Mouse (Mus musculus) neural tube, embryonic 13.5 days (tissue): ENCODE data around the gene Vsx2. TPM values are rescaled to one million over a fixed set of nuclear protein-coding genes. Genes with fewer than 3 reads are reported as not detected.

Experiments used
- ATAC-seq: fragments of 200-750 bp; cut with Nextera tagmentation; 2 replicates; pipeline ENCODE4 v1.8.0; 2017; ENCODE audit warnings: low read depth, mild to moderate bottlenecking, moderate TSS enrichment, moderate library complexity
- H3K27ac ChIP-seq: fragments of 300-500 bp; sonication (generic); replicated peaks from 2 replicates; pipeline ENCODE4 v1.5.1; 2015; ENCODE audit warnings: moderate library complexity, mild to moderate bottlenecking, inconsistent platforms
- H3K27me3 ChIP-seq: fragments of 300-500 bp; sonication (generic); 2 replicates; pipeline ENCODE4 v1.6.1; 2015; ENCODE audit warnings: mild to moderate bottlenecking, inconsistent platforms
- H3K36me3 ChIP-seq: fragments of 300-500 bp; sonication (generic); 2 replicates; pipeline ENCODE4 v1.6.1; 2015; ENCODE audit warnings: mild to moderate bottlenecking, inconsistent platforms
- H3K4me1 ChIP-seq: fragments of 300-500 bp; sonication (generic); replicated peaks from 2 replicates; pipeline ENCODE4 v1.6.1; 2015; ENCODE audit warnings: inconsistent platforms
- H3K4me2 ChIP-seq: fragments of 300-500 bp; sonication (generic); 2 replicates; pipeline ENCODE4 v1.6.1; 2015; ENCODE audit warnings: inconsistent platforms, mild to moderate bottlenecking, moderate library complexity
- H3K4me3 ChIP-seq: fragments of 300-500 bp; sonication (generic); 2 replicates; pipeline ENCODE4 v1.5.1; 2015; ENCODE audit warnings: mild to moderate bottlenecking, inconsistent platforms
- H3K9ac ChIP-seq: fragments of 300-500 bp; sonication (generic); 2 replicates; pipeline ENCODE4 v1.6.1; 2015; ENCODE audit warnings: moderate library complexity, mild to moderate bottlenecking, inconsistent platforms
- H3K9me3 ChIP-seq: fragments of 300-500 bp; sonication (generic); 2 replicates; pipeline ENCODE4 v1.6.1; 2016; ENCODE audit warnings: inconsistent platforms
- WGBS: fragments of 180-500 bp; shearing (Covaris S2); methylation state at CpG from one replicate; pipeline ENCODE4 v1.1.7; 2015; 5-methylcytosine and 5-hydroxymethylcytosine counted together
- polyA plus RNA-seq: library from polyadenylated mRNA; unstranded; fragments of >200 nt; fragmentation: Nextera tagmentation; extraction: Ambion mirVana; gene quantifications from 2 replicates; pipeline ENCODE4 v1.2.1, GENCODE M21; 2015

The Vsx2 gene
- polyA plus RNA-seq, 1 experiment from 2014 or later, result 7.7 TPM

- H3K27me3 ChIP-seq, result no peaks in the 10 kb centered on the region
- no peaks in the 10 kb centered on the region for H3K9me3 ChIP-seq
- peak overlapping the region; percentile 66 for H3K4me3 ChIP-seq
- no peak overlapping the region for H3K27ac ChIP-seq
- H3K4me2 ChIP-seq, result peak overlapping the region; percentile 70
- 5% methylated on average over 10 of the region's 10 CpGs for WGBS
- ATAC-seq, result peak; percentile 63
- no peaks in the 10 kb centered on the region for H3K36me3 ChIP-seq
- H3K9ac ChIP-seq, result peak overlapping the region; percentile 78
- peaks cover 12% of the 10 kb centered on the region for H3K4me1 ChIP-seq
Observed at GRCm38 (mm10) chr12:84617663-84618062, 48.1 kb downstream of the Vsx2 start.

DNA sequence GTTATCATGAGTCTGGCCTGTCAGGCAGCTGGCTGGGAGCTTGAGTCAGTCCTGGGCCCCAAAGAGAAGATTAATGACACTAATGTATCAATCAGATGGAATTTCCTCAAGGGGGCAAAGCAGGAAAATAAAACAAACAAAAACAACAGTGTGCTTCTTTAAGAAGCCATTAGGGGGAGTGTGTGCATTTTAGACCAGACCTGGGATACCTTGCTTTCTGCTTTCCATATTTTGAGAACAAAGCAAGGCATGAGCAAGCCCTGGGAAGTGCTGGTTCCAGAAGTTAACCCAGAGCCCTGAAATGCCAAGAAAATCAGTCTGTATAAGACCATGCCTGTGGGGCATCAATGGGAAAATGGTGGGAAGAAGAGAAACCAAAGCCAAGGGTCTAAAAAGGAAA, 51.4 kb downstream of the Vsx2 start:
- Histone ChIP-seq H3K36me3 (no peaks in the 10 kb centered on the region), H3K4me2 (no peak overlapping the region), H3K9me3 (no peaks in the 10 kb centered on the region), H3K4me1 (peaks cover 22% of the 10 kb centered on the region), H3K4me3 (no peak overlapping the region), H3K9ac (no peak overlapping the region), H3K27ac (no peak overlapping the region; the same call in 1 of the 2 replicates), H3K27me3 (no peaks in the 10 kb centered on the region; the same call in 1 of the 2 replicates)
- no peak for ATAC-seq

DNA sequence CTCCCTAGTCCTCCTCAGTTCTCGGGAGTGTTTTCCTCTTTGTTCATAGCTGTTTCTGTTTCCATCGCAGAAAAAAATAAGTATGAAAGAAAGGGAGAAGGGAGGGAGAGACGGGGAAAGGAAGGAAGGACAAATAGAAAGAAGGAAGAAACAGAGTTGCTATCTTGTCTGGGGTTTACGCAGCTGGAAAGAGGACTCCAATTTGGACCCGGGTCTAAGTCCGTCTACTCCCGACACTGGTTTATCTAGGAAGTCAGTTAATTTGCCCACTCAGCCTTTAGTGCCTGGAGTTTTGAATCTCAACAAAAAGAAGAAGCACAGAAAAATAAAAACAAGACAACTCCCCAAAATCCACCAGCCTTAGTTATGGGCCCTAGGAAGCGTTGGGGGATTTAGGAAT, 55.0 kb downstream of the Vsx2 start:
- WGBS, result 34% methylated on average over 8 of the region's 8 CpGs
- H3K27me3 ChIP-seq, result no peaks in the 10 kb centered on the region; the same call in 1 of the 2 replicates
- no peak for ATAC-seq
- H3K27ac ChIP-seq, result no peak overlapping the region
- H3K9me3 ChIP-seq, result no peaks in the 10 kb centered on the region
- H3K4me1 ChIP-seq, result peaks cover 14% of the 10 kb centered on the region
- H3K4me3 ChIP-seq, result no peak overlapping the region
- H3K36me3 ChIP-seq, result no peaks in the 10 kb centered on the region
- no peak overlapping the region for H3K9ac ChIP-seq
- H3K4me2 ChIP-seq, result no peak overlapping the region

DNA sequence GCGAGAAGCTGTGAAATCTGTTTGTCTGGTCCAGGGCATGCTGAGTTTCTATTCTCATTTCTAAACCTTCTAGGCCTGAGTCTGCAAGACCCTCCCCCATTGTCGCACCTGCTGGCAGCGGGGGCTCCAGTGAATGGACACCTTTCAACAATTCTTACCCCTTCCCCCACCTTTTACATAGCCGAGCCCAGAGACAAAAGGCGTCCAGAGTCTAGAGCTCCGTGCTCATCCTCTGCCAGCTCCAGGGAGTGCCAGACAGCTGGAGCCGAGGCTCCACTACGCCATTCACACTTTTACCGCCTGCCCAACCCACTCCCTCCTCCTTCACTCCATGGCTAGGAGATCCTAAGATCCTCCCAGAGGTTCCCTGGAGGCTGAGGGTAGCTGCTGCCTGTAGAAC, 55.6 kb downstream of the Vsx2 start:
- Histone ChIP-seq H3K9ac (peak overlapping the region; percentile 1; the same call in 1 of the 2 replicates), H3K9me3 (no peaks in the 10 kb centered on the region), H3K4me3 (no peak overlapping the region), H3K36me3 (no peaks in the 10 kb centered on the region), H3K4me2 (peak overlapping the region; percentile 40), H3K4me1 (peaks cover 14% of the 10 kb centered on the region), H3K27me3 (no peaks in the 10 kb centered on the region; the same call in 1 of the 2 replicates), H3K27ac (no peak overlapping the region)
- 3% methylated on average over 9 of the region's 9 CpGs for WGBS
- peak; percentile 53; the same call in 1 of the 2 replicates for ATAC-seq

GRCm38 (mm10) chr12:84631867-84632266, 62.3 kb downstream of the Vsx2 start:
- 68% methylated on average over 3 of the region's 3 CpGs for WGBS

DNA sequence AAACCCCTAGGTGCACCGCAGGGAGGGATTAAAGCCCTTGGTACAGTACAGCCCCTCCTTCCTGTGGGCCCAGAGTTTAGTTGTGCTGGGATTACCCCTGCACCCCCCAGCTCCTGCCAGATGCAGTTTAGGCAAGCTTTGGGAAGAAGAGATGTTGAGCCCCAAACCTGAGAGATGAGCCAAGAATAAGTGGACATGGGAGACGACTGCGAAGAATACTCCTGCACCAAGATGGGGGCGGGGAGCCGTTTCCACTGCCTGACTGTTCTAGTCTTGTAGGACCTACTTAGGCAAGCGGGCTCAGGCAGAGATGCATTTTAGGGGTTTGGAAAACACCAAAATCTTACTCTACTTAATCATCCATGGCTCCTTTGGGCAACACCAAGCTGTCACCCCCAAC, 70.7 kb downstream of the Vsx2 start:
- H3K36me3 ChIP-seq, result no peaks in the 10 kb centered on the region
- H3K9ac ChIP-seq, result no peak overlapping the region
- no peak overlapping the region for H3K4me3 ChIP-seq
- H3K4me2 ChIP-seq, result no peak overlapping the region
- no peaks in the 10 kb centered on the region for H3K9me3 ChIP-seq
- H3K27ac ChIP-seq, result no peak overlapping the region
- 7% methylated on average over 6 of the region's 6 CpGs for WGBS
- H3K27me3 ChIP-seq, result peaks cover 55% of the 10 kb centered on the region
- ATAC-seq, result no peak
- H3K4me1 ChIP-seq, result peaks cover 8% of the 10 kb centered on the region; the same call in 1 of the 2 replicates

More at GRCm38 (mm10) chr12:84631867-84632266, 62.3 kb downstream of the Vsx2 start:
- Histone ChIP-seq H3K27me3 (no peaks in the 10 kb centered on the region), H3K4me2 (no peak overlapping the region), H3K4me3 (no peak overlapping the region), H3K27ac (no peak overlapping the region), H3K36me3 (no peaks in the 10 kb centered on the region), H3K4me1 (no peaks in the 10 kb centered on the region), H3K9ac (no peak overlapping the region), H3K9me3 (no peaks in the 10 kb centered on the region)
- ATAC-seq, result no peak

DNA sequence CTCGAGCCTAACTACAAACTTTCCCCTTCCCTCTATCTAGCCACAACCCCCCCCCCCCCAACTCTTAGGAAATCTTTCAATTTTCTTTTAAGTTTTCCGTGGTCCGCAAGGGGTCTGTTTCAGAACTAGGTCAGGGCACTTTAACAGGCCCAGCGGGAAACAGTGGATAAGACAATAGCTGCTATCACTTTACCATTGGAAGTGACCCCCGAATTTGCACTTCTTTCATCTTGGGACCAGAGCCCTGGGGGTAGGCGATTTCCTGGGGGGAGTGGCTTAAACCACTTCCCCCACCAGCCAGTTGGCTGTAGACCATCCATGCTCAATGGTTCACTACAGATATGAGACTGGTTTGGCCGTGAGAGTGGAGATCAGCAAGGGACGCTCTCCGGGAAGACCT, 71.1 kb downstream of the Vsx2 start, which contains the start of gene Vrtn:
Gene Vrtn, plus strand, starts transcription at position 366 of the 400 bp plus-strand sequence.
- no peak for ATAC-seq
- Histone ChIP-seq H3K4me1 (peaks cover 8% of the 10 kb centered on the region; the same call in 1 of the 2 replicates), H3K36me3 (no peaks in the 10 kb centered on the region), H3K27me3 (peaks cover 55% of the 10 kb centered on the region), H3K27ac (no peak within 1 kb of the TSS), H3K4me3 (no peak within 1 kb of the TSS), H3K4me2 (no peak within 1 kb of the TSS), H3K9me3 (no peaks in the 10 kb centered on the region), H3K9ac (no peak within 1 kb of the TSS)
- 4% methylated on average over 9 of the region's 9 CpGs for WGBS

Other genes starting within 250 kb of the Vsx2 start
- gene Coq6, start 208.1 kb upstream of the Vsx2 start, polyA plus RNA-seq, result 39.4 and 41.3 TPM in 2 replicates
- 14.2 and 17.6 TPM in 2 replicates for gene Fam161b, start 207.9 kb upstream of the Vsx2 start, polyA plus RNA-seq
- 12.5 and 12.6 TPM in 2 replicates for gene Entpd5, start 160.7 kb upstream of the Vsx2 start, polyA plus RNA-seq
- 3.0 and 4.7 TPM in 2 replicates for gene Bbof1, start 160.7 kb upstream of the Vsx2 start, polyA plus RNA-seq
- gene Rnf113a2, start 152.6 kb upstream of the Vsx2 start, polyA plus RNA-seq, result 27.6 and 33.3 TPM in 2 replicates
- 31.5 and 31.9 TPM in 2 replicates for gene Aldh6a1, start 118.8 kb upstream of the Vsx2 start, polyA plus RNA-seq
- gene Lin52, start 118.3 kb upstream of the Vsx2 start, polyA plus RNA-seq, result 31.7 and 33.6 TPM in 2 replicates
- gene Abcd4, start 47.7 kb downstream of the Vsx2 start, polyA plus RNA-seq, result 12.8 TPM in 2 replicates
- not detected in 2 replicates for gene Vrtn, start 71.3 kb downstream of the Vsx2 start, polyA plus RNA-seq
- gene Syndig1l, start 129.1 kb downstream of the Vsx2 start, polyA plus RNA-seq, result 3.6 and 3.8 TPM in 2 replicates
- 74.9 and 77.8 TPM in 2 replicates for gene Npc2, start 203.4 kb downstream of the Vsx2 start, polyA plus RNA-seq
- 148 and 154 TPM in 2 replicates for gene Isca2, start 203.5 kb downstream of the Vsx2 start, polyA plus RNA-seq